Mouse (Mus musculus): ENCODE results near the gene Tns4. TPM values are rescaled to one million over a fixed set of nuclear protein-coding genes. Genes with fewer than 3 reads are reported as not detected.
A peak's percentile ranks its signal among the peaks of the same experiment; 100 is the strongest.

Tns4 gene
- not detected in 2 replicates for polyA plus RNA-seq (2012; ENCODE audit: insufficient read depth, insufficient read length, missing spikeins)

DNA sequence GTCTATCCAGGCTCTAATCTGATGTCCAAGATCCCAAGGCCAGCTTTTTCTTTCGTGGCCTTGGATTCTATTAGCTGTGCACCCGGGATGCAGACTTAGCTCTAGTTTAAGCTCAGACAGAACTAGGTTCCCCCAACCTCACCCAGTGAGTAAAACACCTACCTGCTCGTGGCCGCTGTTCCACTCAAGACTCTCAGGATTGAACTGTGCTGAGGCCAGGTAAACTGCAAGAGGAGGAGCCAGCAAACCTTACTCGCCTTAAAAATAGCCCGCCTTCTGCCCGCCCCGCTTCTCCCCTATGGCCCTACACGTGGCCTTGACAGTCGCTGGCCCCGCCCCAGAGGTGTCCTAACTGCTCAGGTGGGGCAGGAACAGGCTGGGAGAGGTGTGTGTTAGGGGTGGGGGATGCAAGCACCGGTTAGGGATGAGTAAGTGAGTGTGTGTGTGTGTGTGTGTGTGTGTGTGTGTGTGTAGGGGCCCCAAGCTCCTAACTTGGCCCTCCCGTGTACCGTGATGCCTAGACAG is at the start of gene Tns4:
Tns4 (minus strand) TSS at position 230 of the 525 bp plus-strand sequence.
- no peak within 1 kb of the TSS for H3K4me3 ChIP-seq (ENCODE audit: insufficient read depth, low read depth, low read length)
- H3K27ac ChIP-seq (replicated peaks; ENCODE audit: low read depth, low read length): no peak within 1 kb of the TSS
- H3K4me1 ChIP-seq (ENCODE audit: control insufficient read depth, insufficient read depth, insufficient read length, low read length): no peaks in the 10 kb centered on the region

DNA sequence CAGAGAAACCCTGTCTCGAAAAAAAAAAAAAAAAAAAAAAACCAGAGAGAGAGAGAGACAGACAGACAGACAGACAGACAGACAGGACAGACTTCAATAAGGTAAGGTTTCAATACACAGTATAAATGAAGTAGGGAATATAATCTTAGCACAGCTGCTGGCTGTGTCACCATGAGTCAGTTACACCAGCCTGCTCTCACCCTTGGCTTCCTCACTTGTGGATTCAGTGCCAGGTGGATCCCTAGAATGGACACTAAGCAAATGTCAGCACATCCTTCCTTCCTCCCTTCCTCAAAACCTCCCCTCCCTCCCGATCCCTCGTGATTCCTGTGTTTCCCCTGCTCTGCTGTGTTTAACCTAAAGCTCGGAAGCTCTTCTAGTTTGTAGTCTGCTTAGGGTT is 48.3 kb upstream of the Tns4 start:
- Histone ChIP-seq H3K27ac (replicated peaks; ENCODE audit: low read depth, low read length) (no peak overlapping the region), H3K4me3 (ENCODE audit: insufficient read depth, low read depth, low read length) (no peak overlapping the region), H3K4me1 (ENCODE audit: control insufficient read depth, insufficient read depth, insufficient read length, low read length) (peaks cover 10% of the 10 kb centered on the region)

DNA sequence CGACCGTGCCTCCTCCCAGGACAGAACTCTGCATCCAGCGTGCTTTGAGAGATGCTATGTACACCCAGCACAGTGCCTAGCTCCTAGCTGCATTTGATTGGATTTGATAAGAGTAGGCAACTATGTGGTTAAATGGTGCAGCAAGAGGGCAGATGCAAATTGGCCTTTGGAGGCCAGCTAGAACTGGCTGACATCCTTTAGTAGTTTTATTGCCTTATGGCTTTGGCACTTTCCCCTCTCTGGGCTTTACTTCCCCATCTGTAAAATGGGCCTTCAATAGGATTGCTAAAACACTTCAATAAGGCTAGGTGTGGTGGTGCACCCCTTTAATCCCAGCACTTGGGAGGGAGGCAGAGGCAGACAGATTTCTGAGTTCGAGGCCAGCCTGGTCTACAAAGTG is 47.9 kb upstream of the Tns4 start:
- Histone ChIP-seq H3K4me1 (ENCODE audit: control insufficient read depth, insufficient read depth, insufficient read length, low read length) (peaks cover 6% of the 10 kb centered on the region), H3K27ac (replicated peaks; ENCODE audit: low read depth, low read length) (no peak overlapping the region), H3K4me3 (ENCODE audit: insufficient read depth, low read depth, low read length) (no peak overlapping the region)

DNA sequence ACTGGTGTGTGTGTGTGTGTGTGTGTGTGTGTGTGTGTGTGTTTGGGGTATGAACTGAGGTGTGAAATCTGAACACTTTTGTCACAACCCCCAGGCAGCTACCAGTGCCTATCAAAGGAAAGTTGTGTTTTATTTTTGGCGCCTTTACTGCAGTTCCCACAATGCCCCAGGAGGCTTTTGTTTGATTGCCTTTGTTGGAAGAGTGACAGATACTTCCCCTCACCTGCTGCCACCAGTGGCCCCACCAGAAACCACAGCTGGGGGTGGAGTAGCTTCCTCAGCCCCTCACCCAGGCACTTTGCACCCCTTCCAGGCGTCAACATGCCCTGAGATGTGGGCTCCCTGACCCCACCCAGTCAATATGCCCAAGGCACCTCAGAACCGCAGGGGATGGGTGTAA is 47.3 kb upstream of the Tns4 start:
- Histone ChIP-seq H3K4me1 (ENCODE audit: control insufficient read depth, insufficient read depth, insufficient read length, low read length) (peaks cover 3% of the 10 kb centered on the region; the same call in 1 of the 2 replicates), H3K27ac (replicated peaks; ENCODE audit: low read depth, low read length) (no peak overlapping the region)

DNA sequence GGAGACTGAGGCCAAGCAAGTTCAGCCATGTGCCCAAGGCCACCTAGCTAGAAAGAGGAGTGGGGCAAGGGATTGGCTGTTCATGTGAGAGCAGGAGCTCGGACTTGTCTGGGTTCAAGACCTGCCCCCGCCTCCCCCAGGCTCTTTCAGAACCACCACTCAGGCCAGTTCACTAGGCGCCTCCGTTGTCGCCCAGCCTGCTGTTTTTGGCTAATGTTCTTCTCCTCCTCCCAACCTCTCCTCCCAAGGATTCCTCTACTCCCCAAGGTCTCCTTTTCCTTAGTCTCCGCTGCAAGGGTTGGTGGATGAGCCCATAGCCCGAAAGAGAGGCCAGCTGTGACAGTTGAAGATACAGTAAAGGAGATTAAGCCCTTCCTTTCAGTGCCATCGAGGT is 45.9 kb upstream of the Tns4 start:
- H3K4me1 ChIP-seq (ENCODE audit: control insufficient read depth, insufficient read depth, insufficient read length, low read length): peaks cover 3% of the 10 kb centered on the region; the same call in 1 of the 2 replicates
- no peak overlapping the region for H3K4me3 ChIP-seq (ENCODE audit: insufficient read depth, low read depth, low read length)
- 0 out of 2 replicates have a peak overlapping the region, but pooled peaks have one; percentile 34 for H3K27ac ChIP-seq (replicated peaks; ENCODE audit: low read depth, low read length)

More for the DNA sequence above, 47.3 kb upstream of the Tns4 start:
- H3K4me3 ChIP-seq (ENCODE audit: insufficient read depth, low read depth, low read length): no peak overlapping the region

DNA sequence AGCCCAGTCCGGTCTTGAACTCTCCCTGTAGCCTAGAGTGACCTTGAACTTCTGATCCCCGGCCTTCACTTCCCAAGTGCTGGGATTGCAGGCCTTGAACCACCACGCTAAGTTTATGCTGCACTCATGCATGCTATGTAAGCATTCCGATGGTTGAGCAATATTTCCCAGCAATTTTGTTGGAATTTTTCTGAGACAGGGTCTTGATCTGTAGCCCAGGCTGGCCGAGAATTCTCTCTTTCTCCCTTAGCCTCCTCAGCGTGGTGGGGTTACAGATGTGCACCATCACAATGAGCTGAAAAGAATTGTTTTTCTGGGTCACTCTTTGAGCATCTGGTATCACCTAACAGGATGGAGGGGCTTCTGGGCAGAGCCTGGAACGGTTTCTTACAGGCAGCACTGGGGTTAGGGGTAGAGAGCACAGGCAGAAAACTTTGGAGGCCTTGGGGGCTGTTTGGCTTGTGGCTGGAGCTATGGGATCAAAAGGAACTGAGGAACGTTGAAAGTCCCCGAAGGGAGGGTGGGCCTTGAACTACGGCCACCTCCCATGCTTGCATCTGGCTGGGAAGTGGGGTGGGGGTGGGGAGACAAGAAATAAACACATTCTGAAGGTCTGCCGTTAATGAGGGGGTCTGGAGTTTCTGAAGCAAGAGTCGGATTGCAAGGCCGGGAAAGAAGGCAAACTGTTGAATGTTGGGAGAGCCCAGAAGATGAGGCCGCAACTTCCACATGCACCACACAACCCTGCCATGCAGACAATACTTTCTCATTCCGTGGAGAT is 45.4 kb upstream of the Tns4 start:
- Histone ChIP-seq H3K4me1 (ENCODE audit: control insufficient read depth, insufficient read depth, insufficient read length, low read length) (peaks cover 3% of the 10 kb centered on the region; the same call in 1 of the 2 replicates), H3K27ac (replicated peaks; ENCODE audit: low read depth, low read length) (0 out of 2 replicates have a peak overlapping the region, but pooled peaks have one; percentile 34), H3K4me3 (ENCODE audit: insufficient read depth, low read depth, low read length) (no peak overlapping the region)

DNA sequence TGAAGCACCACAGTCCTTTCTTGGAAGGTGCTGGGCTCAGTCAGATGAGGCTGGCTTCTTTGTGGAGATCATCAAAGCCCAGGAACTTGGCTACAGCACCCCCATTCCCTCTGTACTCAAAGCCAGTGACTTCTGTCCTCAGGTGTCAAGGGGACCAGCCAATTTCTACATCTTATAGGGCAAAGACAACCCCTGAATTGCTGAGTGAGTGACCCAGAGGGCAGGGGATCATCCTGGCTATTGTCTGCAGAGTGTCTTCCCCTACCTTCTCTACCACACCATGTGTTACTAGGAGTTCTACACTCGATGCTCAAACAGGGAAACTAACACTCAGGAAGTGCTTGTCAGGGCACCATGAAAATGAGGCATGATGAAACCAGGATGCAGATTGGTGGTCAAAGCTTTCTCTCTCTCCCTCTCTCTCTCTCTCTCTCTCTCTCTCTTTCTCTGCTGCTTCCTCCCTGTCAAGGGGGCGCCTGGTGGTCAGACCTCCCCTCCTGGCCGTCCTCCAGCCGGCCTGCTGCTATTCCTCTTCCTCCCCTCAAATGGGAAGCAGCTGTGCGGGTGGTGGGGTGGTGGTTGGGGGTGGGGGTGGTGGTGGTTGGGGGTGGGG is 44.3 kb upstream of the Tns4 start:
- Histone ChIP-seq H3K4me1 (ENCODE audit: control insufficient read depth, insufficient read depth, insufficient read length, low read length) (peaks cover 3% of the 10 kb centered on the region; the same call in 1 of the 2 replicates), H3K27ac (replicated peaks; ENCODE audit: low read depth, low read length) (no peak overlapping the region), H3K4me3 (ENCODE audit: insufficient read depth, low read depth, low read length) (no peak overlapping the region)

DNA sequence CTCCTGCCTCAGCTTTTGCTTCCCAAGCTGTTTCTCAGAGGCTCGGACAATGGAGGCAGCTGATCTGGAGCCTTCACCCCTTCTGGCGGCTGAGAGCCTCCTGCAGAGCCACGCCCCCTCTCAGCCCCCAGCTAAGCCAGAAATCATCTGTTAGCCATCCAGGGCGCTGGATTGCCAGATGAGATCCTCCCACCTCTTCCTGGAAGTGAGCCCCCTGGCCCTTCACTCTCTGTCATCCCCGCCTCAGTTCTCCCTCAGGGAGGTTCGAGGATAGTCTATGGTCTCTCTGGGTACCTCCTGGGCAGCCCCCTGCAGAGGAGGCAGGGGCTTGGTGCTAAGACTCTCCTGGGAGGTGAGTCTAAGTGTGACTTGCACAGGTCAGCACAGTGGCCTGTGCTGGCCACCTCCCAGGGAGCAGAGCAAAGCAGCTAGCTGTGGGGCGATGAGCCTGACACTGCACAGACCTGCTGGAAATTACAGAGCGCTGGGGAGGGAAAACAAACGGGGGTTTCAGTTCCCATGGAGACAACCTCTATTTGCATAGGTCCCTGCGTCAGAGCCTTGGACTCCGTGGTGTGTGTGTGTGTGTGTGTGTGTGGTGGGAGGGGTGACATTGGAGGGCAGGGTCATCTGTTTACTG is 43.1 kb upstream of the Tns4 start:
- no peak overlapping the region for H3K4me3 ChIP-seq (ENCODE audit: insufficient read depth, low read depth, low read length)
- peaks cover 3% of the 10 kb centered on the region; the same call in 1 of the 2 replicates for H3K4me1 ChIP-seq (ENCODE audit: control insufficient read depth, insufficient read depth, insufficient read length, low read length)
- no peak overlapping the region for H3K27ac ChIP-seq (replicated peaks; ENCODE audit: low read depth, low read length)

DNA sequence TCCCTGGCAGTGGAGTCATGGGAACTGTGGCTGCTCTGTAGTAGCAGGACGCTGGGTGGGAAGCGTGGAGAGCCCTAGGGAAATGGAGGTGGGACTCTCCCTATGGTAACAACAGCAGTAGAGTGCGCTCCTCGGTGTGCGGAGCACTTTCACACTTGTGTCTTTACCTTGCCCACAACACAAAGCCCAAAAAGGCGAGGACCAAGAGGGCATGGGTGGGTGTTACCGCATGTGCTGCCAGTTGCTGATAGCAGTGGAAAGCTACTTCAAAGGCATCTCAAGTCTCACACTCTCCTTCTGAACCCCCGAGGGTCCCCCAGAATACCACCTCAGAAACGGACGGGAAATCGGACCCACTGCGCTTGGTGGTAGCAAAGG is 42.3 kb upstream of the Tns4 start:
- H3K27ac ChIP-seq (replicated peaks; ENCODE audit: low read depth, low read length): no peak overlapping the region
- no peak overlapping the region for H3K4me3 ChIP-seq (ENCODE audit: insufficient read depth, low read depth, low read length)
- peaks cover 4% of the 10 kb centered on the region for H3K4me1 ChIP-seq (ENCODE audit: control insufficient read depth, insufficient read depth, insufficient read length, low read length)

DNA sequence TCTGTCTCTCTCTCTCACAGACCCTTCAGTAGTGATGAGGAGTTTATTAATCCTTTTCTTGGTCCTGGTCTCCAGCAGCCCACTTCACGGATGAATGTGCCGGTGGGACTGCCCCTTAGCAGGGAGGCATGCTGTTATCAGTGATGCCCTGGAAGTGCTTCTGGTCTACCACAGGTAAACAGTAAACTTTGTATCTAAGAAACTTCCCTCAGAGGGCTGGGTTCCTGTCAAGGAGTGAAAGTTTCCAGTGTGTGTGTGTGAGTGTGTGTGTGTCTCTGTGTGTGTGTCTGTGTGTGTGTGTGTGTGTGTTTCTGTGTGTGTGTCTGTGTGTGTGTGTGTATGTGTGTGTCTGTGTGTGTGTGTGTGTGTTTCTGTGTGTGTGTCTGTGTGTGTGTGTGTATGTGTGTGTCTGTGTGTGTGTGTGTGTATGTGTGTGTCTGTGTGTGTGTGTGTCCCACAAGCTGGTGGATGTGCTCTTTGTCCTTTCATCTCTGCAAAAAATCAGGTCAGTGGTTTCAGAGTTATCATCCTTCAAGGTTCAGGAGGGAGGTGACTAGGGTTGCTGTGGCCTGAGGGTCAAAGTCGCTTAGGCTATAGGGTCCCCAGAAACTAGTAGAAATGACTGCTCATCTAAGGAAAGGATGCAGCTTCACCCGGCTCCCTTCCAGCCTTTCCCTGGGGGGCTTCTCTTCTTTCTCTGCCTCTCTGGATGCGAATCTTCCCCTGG is 41.8 kb upstream of the Tns4 start:
- no peak overlapping the region for H3K27ac ChIP-seq (replicated peaks; ENCODE audit: low read depth, low read length)
- peaks cover 8% of the 10 kb centered on the region for H3K4me1 ChIP-seq (ENCODE audit: control insufficient read depth, insufficient read depth, insufficient read length, low read length)
- H3K4me3 ChIP-seq (ENCODE audit: insufficient read depth, low read depth, low read length): no peak overlapping the region

DNA sequence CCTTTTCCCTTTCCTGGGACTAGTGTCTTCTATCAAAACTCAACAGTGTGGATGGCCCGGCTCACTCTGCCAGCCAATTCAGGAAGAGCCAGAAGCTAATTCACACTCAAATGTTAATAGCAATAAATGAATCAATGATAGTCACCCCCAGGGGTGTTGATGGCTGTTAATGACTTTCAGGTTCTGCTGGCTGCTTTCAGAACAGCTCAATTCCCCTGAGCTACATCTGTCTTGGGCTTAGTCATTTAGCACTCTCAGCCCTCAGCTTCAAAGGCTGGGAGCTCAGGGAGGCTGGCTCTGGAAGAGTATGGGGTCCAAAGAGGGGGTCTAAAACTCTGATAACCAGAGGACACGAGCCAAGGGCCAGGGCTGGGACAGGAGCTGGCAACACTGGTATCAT is 40.2 kb upstream of the Tns4 start:
- Histone ChIP-seq H3K4me1 (ENCODE audit: control insufficient read depth, insufficient read depth, insufficient read length, low read length) (peaks cover 4% of the 10 kb centered on the region), H3K4me3 (ENCODE audit: insufficient read depth, low read depth, low read length) (no peak overlapping the region), H3K27ac (replicated peaks; ENCODE audit: low read depth, low read length) (no peak overlapping the region)

DNA sequence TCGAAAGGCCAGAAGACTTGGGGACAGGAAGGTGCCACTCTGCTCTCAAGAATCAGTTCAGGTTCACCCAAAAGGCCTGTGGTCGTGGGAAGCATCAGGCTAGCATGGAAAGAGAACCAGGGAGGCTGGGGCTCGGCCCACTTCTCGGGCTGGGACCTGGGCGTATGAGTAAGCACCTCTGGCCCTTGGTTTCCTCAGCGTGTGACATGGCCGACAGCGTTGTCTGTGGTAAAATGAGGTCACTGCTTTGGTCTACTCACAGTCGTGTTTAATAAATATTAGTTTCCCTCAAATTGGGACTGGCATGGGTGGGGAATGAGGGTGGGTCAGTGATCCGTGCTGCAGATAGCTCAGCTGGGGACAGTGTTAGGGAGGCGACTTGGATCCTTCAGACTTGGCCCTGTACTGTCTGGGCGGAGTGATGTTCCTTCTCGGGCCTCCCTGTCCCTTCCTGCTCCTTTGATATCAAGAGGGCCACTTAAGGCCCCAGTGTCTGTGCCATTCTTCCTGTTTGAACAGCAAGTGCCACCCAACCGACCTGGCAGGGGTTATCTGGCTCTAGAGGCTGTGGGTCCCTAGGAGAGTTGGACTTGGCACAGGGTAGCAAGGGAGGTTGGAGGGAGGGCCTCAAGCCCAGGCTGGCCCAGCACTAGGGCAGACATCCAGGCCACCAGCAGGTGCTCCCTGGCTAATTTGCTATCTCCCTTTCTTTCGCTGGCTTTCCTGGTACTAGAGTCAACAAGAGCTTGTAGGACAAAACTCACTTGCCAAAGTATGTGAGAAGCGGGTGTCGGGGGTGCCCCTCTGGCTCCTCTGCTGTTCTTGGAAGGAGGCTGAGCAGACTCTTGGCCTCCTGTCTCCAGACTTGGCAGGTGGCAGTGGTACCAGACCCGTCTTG is 38.9 kb upstream of the Tns4 start:
- Histone ChIP-seq H3K4me1 (ENCODE audit: control insufficient read depth, insufficient read depth, insufficient read length, low read length) (peaks cover 4% of the 10 kb centered on the region), H3K4me3 (ENCODE audit: insufficient read depth, low read depth, low read length) (no peak overlapping the region), H3K27ac (replicated peaks; ENCODE audit: low read depth, low read length) (no peak overlapping the region)

DNA sequence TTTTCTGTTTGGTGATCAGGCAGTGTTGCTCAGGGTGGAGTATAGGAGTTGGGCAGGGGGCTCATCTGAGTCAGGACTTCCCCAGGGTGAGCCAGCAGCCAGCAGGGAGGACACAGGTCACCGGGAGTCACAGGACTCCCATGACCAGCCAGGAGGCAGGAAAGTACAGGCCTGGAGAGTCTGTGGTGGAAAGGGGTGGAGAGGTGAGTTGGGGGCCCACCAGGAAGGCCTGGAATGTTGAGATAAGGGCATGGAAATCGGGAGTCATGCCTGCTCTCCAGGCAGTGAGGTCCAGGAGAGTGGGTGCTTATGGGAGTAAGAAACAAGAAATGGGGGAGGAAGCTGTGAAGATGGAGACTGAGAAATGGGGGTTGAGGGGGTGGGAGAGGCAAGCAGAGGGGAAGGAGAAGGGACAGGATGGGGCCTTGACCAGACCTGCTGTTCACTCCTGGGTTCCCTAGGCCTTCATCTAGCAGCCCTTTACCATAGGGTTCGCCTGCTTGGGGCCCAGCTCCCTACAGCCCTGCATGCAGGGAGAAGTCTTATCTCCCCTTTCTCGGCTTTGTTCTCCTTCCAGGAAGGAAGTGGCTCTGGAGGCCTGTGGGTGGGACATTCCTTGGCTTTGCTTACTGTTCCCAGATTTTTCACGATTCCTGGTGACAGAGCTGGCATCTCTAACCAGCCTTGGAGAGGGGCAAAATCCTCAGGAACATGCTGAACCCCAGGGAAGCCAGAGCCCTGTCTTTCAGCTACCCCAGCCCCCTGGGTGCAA is 37.6 kb upstream of the Tns4 start:
- Histone ChIP-seq H3K4me3 (ENCODE audit: insufficient read depth, low read depth, low read length) (no peak overlapping the region), H3K4me1 (ENCODE audit: control insufficient read depth, insufficient read depth, insufficient read length, low read length) (peaks cover 4% of the 10 kb centered on the region), H3K27ac (replicated peaks; ENCODE audit: low read depth, low read length) (0 out of 2 replicates have a peak overlapping the region, but pooled peaks have one; percentile 23)
